Mouse (Mus musculus) bone marrow, adult 2 months (tissue): Measurements from ENCODE around the gene Hivep3. TPM values are rescaled to one million over a fixed set of nuclear protein-coding genes. Genes with fewer than 3 reads are reported as not detected.

Experiments used
- H3K27ac ChIP-seq: fragments of 200-500 bp; 2 replicates; pipeline ENCODE4 v1.5.1; 2012; ENCODE audit warnings: low read depth, mild to moderate bottlenecking, control low read depth, inconsistent platforms, low read length; ENCODE audit not compliant: control insufficient read depth, poor library complexity, insufficient read depth
- H3K4me1 ChIP-seq: fragments of 200-500 bp; 2 replicates; pipeline ENCODE4 v1.6.1; 2011; ENCODE audit warnings: low read length; ENCODE audit not compliant: control insufficient read depth, insufficient read depth
- H3K4me3 ChIP-seq: fragments of 200-500 bp; replicated peaks from 2 replicates; pipeline ENCODE3; 2011; ENCODE audit warnings: mild to moderate bottlenecking, low read depth, low read length, control low read depth; ENCODE audit not compliant: control insufficient read depth
- CTCF ChIP-seq: fragments of 200-500 bp; IDR thresholded peaks from 2 replicates; pipeline ENCODE4 v1.5.1; 2011; ENCODE audit warnings: low read length, control low read depth; ENCODE audit not compliant: control insufficient read depth, insufficient read depth
- POLR2A ChIP-seq: fragments of 200-500 bp; IDR thresholded peaks from 2 replicates; pipeline ENCODE4 v1.6.1; 2011; ENCODE audit warnings: low read depth, mild to moderate bottlenecking, control low read depth, low read length, borderline replicate concordance; ENCODE audit not compliant: control insufficient read depth
- WGBS: fragments of 180-500 bp; shearing (Covaris S2); methylation state at CpG from one replicate; pipeline ENCODE4 v1.1.7; 2018; 5-methylcytosine and 5-hydroxymethylcytosine counted together
- polyA plus RNA-seq: library from polyadenylated mRNA; stranded (reverse); fragments of >200 nt; gene quantifications from 2 replicates; pipeline ENCODE4 v1.2.4, GENCODE M21; 2011; ENCODE audit warnings: low replicate concordance; ENCODE audit not compliant: missing spikeins, insufficient read depth, insufficient read length

Hivep3 gene
- polyA plus RNA-seq, 1 experiment: 7.3 TPM

GRCm38 (mm10) chr4:119957970-119958369, 224.4 kb downstream of the Hivep3 start:
- Histone ChIP-seq H3K27ac (no peak overlapping the region), H3K4me3 (no peak overlapping the region), H3K4me1 (peaks cover 8% of the 10 kb centered on the region)
- WGBS: 82% methylated on average over 2 of the region's 2 CpGs
- no peak for TF ChIP-seq POLR2A
- no peak for TF ChIP-seq CTCF

GRCm38 (mm10) chr4:119959293-119959692, 225.7 kb downstream of the Hivep3 start:
- under 1% methylated on average over 7 of the region's 7 CpGs for WGBS
- peaks cover 10% of the 10 kb centered on the region for H3K4me1 ChIP-seq
- H3K4me3 ChIP-seq: no peak overlapping the region
- TF ChIP-seq CTCF (no peak), POLR2A (no peak)
- H3K27ac ChIP-seq: no peak overlapping the region

GRCm38 (mm10) chr4:119959873-119960272, 226.3 kb downstream of the Hivep3 start:
- no peak overlapping the region for H3K4me3 ChIP-seq
- H3K4me1 ChIP-seq: peaks cover 10% of the 10 kb centered on the region

GRCm38 (mm10) chr4:119960523-119960922, 226.9 kb downstream of the Hivep3 start:
- H3K4me3 ChIP-seq: no peak overlapping the region
- 80% methylated on average over 6 of the region's 6 CpGs for WGBS
- 0 out of 2 replicates have a peak overlapping the region, but pooled peaks have one; percentile 2 for H3K27ac ChIP-seq
- peaks cover 10% of the 10 kb centered on the region for H3K4me1 ChIP-seq
- TF ChIP-seq POLR2A: no peak
- TF ChIP-seq CTCF: no peak

More at GRCm38 (mm10) chr4:119959873-119960272, 226.3 kb downstream of the Hivep3 start:
- 55% methylated on average over 1 of the region's 1 CpGs for WGBS
- no peak for TF ChIP-seq CTCF
- TF ChIP-seq POLR2A: no peak
- no peak overlapping the region; the same call in 1 of the 2 replicates for H3K27ac ChIP-seq

- TF ChIP-seq POLR2A (no peak), CTCF (no peak)
- 66% methylated on average over 5 of the region's 5 CpGs for WGBS
- Histone ChIP-seq H3K27ac (no peak overlapping the region), H3K4me3 (no peak overlapping the region), H3K4me1 (peaks cover 10% of the 10 kb centered on the region)
These were observed 227.6 kb downstream of the Hivep3 start for GRCm38 (mm10) chr4:119961164-119961563.

- WGBS: 53% methylated on average over 5 of the region's 5 CpGs
These were observed 228.5 kb downstream of the Hivep3 start for GRCm38 (mm10) chr4:119962066-119962465.

GRCm38 (mm10) chr4:119966105-119967072, 232.8 kb downstream of the Hivep3 start:
- whole genome bisulfite sequencing: 42% methylated on average over 20 of the region's 20 CpGs
- no peak for TF ChIP-seq CTCF
- no peak for TF ChIP-seq POLR2A
- Histone ChIP-seq H3K4me1 (peaks cover 7% of the 10 kb centered on the region), H3K27ac (peak overlapping the region; percentile 16), H3K4me3 (no peak overlapping the region)

More at GRCm38 (mm10) chr4:119962066-119962465, 228.5 kb downstream of the Hivep3 start:
- Histone ChIP-seq H3K4me1 (peaks cover 10% of the 10 kb centered on the region), H3K27ac (no peak overlapping the region), H3K4me3 (no peak overlapping the region)
- peak; percentile 40; the same call in 1 of the 2 replicates for TF ChIP-seq CTCF
- no peak for TF ChIP-seq POLR2A

- TF ChIP-seq POLR2A (no peak), CTCF (no peak)
- WGBS: 26% methylated on average over 5 of the region's 5 CpGs
- no peak overlapping the region for H3K4me3 ChIP-seq
- H3K4me1 ChIP-seq: peaks cover 7% of the 10 kb centered on the region
- peak overlapping the region; percentile 23 for H3K27ac ChIP-seq
These were observed 233.6 kb downstream of the Hivep3 start for GRCm38 (mm10) chr4:119967073-119967608.
